Mouse (Mus musculus) T-cell, adult 2 months (primary cell): ENCODE data around the gene Dapl1.

Source experiments
- DNase-seq: peaks from one replicate; pipeline ENCODE4 v3.0.0; 2022; ENCODE audit warnings: low spot score

Gene Dapl1

GRCm38 (mm10) chr2:59471051-59471948, 13.2 kb upstream of the Dapl1 start:
- DNase-seq = no peak

DNA sequence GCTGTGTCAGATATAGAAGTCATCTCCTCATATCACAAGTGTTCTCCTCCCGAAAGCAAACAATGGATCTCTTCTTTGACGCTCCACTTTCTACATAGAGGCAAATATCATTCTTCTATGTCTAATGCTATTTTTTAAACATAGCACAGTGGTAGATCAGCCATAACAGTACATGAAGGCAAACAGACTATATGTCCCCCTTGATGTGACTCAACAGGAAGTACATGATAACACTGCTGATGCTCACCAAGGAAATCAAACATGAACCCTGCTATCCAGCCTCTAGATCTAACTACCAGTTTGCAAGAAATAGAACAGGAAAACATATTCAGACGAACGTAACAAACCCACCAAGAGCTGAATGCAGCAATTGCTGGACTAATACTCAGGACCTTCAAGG, 10.1 kb upstream of the Dapl1 start:
- DNase-seq = peak; percentile 67

GRCm38 (mm10) chr2:59485080-59485479, 627 bp downstream of the Dapl1 start:
- DNase-seq = no peak

GRCm38 (mm10) chr2:59485657-59486056, 1.2 kb downstream of the Dapl1 start:
- DNase-seq = no peak

DNA sequence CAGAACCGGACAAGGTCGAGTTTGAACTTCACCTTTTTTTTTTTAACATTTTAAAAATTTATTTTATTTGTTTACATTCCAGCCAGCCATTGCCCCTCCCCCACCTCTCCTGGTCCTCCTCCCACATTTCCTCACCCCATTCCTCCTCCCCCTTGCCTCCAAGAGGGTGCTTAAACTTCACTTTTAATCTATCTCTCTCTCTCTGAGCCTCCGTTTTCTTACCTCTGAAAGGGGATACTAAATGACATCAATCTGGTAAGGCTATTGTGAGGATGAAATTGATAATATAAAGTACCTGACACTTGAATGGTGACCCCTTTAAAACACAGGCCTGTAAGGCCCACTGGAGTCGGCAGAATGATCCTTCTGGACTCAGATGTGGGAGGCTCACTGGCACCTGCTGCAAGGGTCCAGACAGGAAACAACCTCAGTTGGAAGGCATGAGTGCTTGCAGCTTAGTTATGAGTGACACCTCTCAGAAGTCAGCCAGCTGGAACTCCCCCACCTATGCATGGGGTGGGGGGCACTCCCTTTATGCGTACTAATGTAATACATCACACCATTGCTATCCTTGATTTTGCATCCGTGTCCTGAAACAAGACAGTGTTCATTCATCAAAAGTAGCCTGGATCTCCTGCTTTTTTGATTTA, 1.9 kb downstream of the Dapl1 start:
- peak; percentile 59 for DNase-seq

DNA sequence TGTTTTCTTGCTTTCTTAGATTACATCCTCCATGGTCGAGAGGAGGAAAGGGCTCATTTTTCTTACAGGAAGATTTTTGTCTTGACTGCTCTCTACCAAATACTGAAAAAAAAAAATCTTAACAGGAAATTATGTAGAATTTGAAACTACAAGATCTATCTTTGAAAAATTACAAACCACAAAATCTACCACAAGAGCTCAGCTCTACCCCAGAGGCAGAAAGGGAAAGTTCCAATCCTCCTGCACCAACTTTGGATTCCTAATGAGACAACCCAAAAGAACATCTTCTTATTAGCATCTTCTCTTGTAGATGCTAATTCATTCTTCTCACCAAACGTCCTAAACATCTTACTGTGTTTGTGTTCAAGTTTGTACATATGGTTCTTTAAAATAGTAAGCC, 3.8 kb downstream of the Dapl1 start:
- DNase-seq = no peak

GRCm38 (mm10) chr2:59490353-59490752, 5.9 kb downstream of the Dapl1 start:
- no peak for DNase-seq

GRCm38 (mm10) chr2:59493445-59494085, 9.1 kb downstream of the Dapl1 start:
- DNase-seq = no peak

- DNase-seq = no peak
Observed at GRCm38 (mm10) chr2:59499146-59499545, 14.7 kb downstream of the Dapl1 start.

GRCm38 (mm10) chr2:59499717-59500116, 15.3 kb downstream of the Dapl1 start:
- DNase-seq = no peak

GRCm38 (mm10) chr2:59509061-59509460, 24.6 kb downstream of the Dapl1 start:
- DNase-seq = no peak

DNA sequence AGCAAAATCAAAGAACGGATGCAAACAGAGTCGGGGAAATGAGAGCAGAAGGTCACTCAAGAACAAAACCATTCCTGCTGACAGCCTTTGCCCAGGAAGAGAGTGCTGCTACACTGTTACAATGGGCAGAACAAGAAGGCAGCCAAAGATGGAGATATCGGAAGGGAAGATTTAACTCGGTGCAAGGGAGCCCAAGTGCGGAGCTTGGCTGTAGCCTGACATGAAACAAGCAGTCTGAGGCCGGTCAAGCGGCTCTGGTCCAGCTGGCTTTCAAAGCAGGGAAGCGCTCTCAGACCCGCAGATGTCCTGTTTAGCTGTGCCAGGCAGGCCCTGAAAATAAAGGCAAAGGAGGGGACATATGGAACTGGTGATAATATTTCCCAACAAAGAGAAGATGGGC, 26.0 kb downstream of the Dapl1 start:
- DNase-seq = no peak

DNA sequence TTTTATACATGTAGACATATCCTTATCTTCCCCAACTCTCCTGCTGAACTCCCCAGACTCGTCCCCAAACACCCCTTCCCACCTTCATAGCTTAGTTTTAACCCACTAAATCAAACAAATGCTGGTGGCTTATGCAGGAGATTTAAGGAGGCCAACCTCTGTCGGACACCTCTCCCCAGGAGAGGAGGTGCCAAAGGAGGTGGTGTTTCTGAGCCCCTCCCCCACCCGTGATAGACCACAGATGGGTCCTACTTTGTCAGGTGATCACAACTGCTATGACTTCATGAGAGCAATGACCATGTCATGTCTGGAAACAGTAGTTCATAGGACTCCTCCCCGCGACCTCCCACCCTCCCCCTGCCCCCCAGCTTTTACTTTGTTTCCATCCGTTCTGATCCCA, 26.4 kb downstream of the Dapl1 start:
- DNase-seq = no peak

GRCm38 (mm10) chr2:59520663-59521062, 36.2 kb downstream of the Dapl1 start:
- DNase-seq = no peak

- peak; percentile 72 for DNase-seq
Observed at GRCm38 (mm10) chr2:59522079-59522684, 37.7 kb downstream of the Dapl1 start.

GRCm38 (mm10) chr2:59523526-59523925, 39.1 kb downstream of the Dapl1 start:
- no peak for DNase-seq

GRCm38 (mm10) chr2:59526893-59527292, 42.4 kb downstream of the Dapl1 start:
- no peak for DNase-seq

GRCm38 (mm10) chr2:59529574-59530080, 45.2 kb downstream of the Dapl1 start:
- DNase-seq = no peak

GRCm38 (mm10) chr2:59530811-59531210, 46.4 kb downstream of the Dapl1 start:
- no peak for DNase-seq

DNA sequence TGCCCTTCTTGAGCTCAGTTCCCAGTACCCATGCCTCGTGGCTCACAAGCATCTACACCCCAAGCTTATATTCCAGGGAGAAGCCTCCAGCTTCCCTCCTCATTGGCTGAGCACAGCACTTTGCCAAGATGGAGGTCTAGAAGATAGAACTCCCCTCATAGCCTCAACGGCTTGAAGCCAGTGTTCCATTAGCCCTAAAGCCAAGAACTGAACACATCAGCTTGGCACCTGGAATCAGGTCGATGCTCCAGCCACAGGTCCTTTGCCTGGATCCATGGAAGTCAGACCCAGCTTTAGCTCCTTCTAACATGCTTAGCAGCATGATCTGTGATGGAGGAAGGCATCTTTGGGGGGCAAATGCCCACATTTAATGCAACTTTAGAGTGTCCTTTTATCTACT, 48.5 kb downstream of the Dapl1 start:
- no peak for DNase-seq

GRCm38 (mm10) chr2:59533504-59533903, 49.1 kb downstream of the Dapl1 start:
- DNase-seq = no peak
